Mouse (Mus musculus): ENCODE measurements around the gene Kif19a. TPM values are rescaled to one million over a fixed set of nuclear protein-coding genes. Genes with fewer than 3 reads are reported as not detected.
A peak's percentile ranks its signal among the peaks of the same experiment; 100 is the strongest.

Gene Kif19a
- polyA plus RNA-seq, 1 experiment = 0.97 TPM

DNA sequence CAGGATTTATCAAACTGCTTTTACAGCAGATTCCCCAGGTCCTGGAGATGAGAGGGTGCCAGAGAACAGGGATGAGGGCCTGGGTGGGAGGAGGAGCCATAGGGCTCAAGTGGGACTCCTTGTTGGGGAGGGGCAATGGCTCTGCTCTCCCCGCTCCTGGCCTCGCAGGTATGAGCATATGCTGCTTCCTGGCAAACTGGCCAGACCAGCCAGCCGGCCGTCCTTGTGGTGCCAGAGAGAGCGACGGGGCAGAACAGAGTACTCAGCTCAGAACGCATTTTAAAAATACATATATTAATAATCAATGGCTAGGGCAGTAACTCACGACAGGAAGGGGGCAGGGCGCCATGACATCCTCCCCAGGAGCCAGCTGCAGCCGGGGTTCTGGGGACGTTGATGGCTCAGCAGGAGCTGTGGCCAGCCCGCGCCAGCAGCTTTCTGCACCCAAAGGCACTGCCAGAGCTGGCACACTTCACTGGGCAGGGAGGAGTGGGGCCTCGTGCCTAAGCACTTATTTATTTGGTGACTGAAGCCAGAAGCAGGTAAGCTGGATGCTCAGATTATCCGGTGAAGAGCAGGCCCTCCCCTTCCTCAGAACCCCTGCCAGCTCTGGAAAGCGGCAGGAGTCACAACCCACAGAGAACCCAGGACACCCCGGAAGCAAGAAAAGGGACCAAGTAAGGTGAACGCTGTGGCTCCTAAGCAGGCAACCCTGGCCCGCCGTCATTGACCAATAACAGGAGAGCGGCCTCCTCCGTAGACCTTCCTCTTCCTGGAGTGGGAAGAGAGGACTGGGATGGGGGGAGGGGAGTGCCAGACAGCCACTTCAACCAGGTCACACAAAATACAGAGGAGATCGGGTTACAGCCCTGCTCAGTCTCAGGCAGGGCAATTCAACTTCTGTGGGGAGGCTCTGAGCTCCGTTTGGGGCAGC is 64.6 kb downstream of the Kif19a start:
- no peak for TF ChIP-seq POLR2A (IDR thresholded peaks at IDR 0.05; ENCODE audit: borderline replicate concordance, extremely low read depth, insufficient read depth, insufficient read length, poor library complexity, severe bottlenecking)
- TF ChIP-seq CTCF (IDR thresholded peaks at IDR 0.05; ENCODE audit: borderline replicate concordance, extremely low read depth, insufficient read depth, insufficient read length) = no peak
- DNase-seq (ENCODE audit: low read depth) = peak; percentile 72

- TF ChIP-seq CTCF (IDR thresholded peaks at IDR 0.05; ENCODE audit: borderline replicate concordance, extremely low read depth, insufficient read depth, insufficient read length) (no peak), POLR2A (IDR thresholded peaks at IDR 0.05; ENCODE audit: borderline replicate concordance, extremely low read depth, insufficient read depth, insufficient read length, poor library complexity, severe bottlenecking) (no peak)
- no peak for DNase-seq (ENCODE audit: low read depth)
These were observed 65.2 kb downstream of the Kif19a start for GRCm38 (mm10) chr11:114830433-114830773.

DNA sequence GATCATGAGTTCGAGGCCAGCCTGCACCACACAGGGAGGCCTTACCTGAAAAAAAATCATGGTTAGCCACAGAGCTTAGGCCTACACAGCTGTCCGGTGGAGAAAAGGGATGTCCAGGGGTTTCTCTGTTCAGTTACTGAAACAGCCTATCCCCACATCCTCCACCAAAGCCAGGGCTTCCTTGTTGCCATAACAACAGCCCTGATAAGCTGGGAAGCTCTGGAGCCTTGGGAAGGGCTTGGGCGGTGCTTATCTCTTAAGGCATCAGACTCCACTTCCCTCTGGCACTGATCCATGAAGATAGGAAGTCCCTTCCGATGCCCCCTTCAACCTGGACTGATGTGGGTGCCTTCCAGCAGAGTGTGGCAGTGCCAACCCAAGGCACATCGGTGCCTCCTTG is 68.0 kb downstream of the Kif19a start:
- peak; percentile 52 for DNase-seq (ENCODE audit: low read depth)
- TF ChIP-seq CTCF (IDR thresholded peaks at IDR 0.05; ENCODE audit: borderline replicate concordance, extremely low read depth, insufficient read depth, insufficient read length) (no peak), POLR2A (IDR thresholded peaks at IDR 0.05; ENCODE audit: borderline replicate concordance, extremely low read depth, insufficient read depth, insufficient read length, poor library complexity, severe bottlenecking) (no peak)

Other genes starting within 250 kb of the Kif19a start
- gene Rpl38, start 96.9 kb upstream of the Kif19a start, polyA plus RNA-seq (2012; rRNA removed) = 1,736 and 1,742 TPM in 2 replicates
- 17.8 and 25.4 TPM in 2 replicates for gene Ttyh2, start 90.0 kb upstream of the Kif19a start, polyA plus RNA-seq (2012; rRNA removed)
- gene Dnaic2, start 38.0 kb upstream of the Kif19a start, polyA plus RNA-seq (2012; rRNA removed) = 2.9 TPM in 2 replicates
- 36.2 and 50.6 TPM in 2 replicates for gene Btbd17, start 30.6 kb downstream of the Kif19a start, polyA plus RNA-seq (2012; rRNA removed)
- 0.07 and 0.08 TPM in 2 replicates for gene Gpr142, start 33.5 kb downstream of the Kif19a start, polyA plus RNA-seq (2012; rRNA removed)
- gene Gprc5c, start 85.8 kb downstream of the Kif19a start, polyA plus RNA-seq (2012; rRNA removed) = 4.1 and 7.4 TPM in 2 replicates
- gene Cd300a, start 124.7 kb downstream of the Kif19a start, polyA plus RNA-seq (2012; rRNA removed) = 0.53 and 0.60 TPM in 2 replicates
- gene Cd300lb, start 169.0 kb downstream of the Kif19a start, polyA plus RNA-seq (2012; rRNA removed) = 0.04 and 0.07 TPM in 2 replicates
- 0.15 TPM in 1 of 2 replicates, not detected in the other for gene Cd300c, start 203.8 kb downstream of the Kif19a start, polyA plus RNA-seq (2012; rRNA removed)
- 0.06 and 0.11 TPM in 2 replicates for gene Cd300ld, start 224.5 kb downstream of the Kif19a start, polyA plus RNA-seq (2012; rRNA removed)
- 1.0 and 1.5 TPM in 2 replicates for gene Cd300c2, start 236.5 kb downstream of the Kif19a start, polyA plus RNA-seq (2012; rRNA removed)

All from brain, embryonic 14.5 days (tissue).